Mouse (Mus musculus): Measurements from ENCODE around the gene Dbndd1. TPM values are rescaled to one million over a fixed set of nuclear protein-coding genes. Genes with fewer than 3 reads are reported as not detected.
"Not testable (repeated sequence)": the region's sequence is repeated elsewhere in the genome, so short reads cannot be mapped to it uniquely, and the experiment has no call there.

Gene Dbndd1
- polyA plus RNA-seq (2015; fragmentation: Nextera tagmentation; extraction: Ambion mirVana) = 106 and 107 TPM in 2 replicates

DNA sequence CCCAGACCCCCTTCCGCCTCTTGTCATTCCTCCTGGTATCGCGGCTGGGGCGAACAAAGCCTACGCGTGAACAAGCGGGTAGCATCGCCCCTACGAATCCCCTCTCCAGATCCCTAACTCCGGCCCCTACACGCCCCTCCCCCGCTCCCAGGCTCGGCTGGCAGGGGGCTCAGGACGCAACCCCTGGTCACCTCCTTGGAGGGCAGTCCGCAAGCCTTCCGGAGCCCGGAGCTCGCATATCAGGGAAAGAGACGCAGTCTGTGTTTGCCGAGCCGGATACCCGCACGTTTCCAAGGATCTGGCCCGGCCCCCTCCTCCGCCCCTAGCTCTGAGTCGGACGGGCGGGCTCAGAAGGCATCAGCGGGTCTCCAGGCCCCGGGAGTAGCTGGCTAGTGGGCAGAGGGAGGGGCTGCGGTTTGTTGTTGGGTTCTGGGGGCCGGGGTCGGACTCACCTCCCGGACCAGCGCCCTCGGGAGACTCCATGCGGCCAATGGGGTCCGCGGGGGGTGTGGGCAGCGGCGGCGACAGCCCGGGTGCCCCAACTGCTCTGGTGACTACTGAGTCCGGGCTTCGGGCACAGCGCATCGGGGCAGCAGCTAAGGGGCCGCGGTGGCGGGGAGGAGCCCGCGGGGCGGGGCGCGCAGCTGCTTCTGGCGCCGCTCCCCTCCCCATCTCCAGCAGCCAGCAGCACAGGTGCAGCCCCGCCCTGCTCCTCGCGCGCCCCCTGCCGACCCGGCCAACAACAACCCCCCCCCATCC lies at the start of gene Dbndd1:
Gene Dbndd1 (minus strand): TSS at position 683 of the 759 bp plus-strand sequence.
- Histone ChIP-seq H3K27ac (peak within 1 kb of the TSS; percentile 96), H3K27me3 (replicated peaks) (no peaks in the 10 kb centered on the region), H3K4me3 (peak within 1 kb of the TSS; percentile 99), H3K4me2 (peak within 1 kb of the TSS; percentile 86), H3K36me3 (replicated peaks) (no peaks in the 10 kb centered on the region), H3K9ac (peak within 1 kb of the TSS; percentile 92), H3K4me1 (peaks cover 41% of the 10 kb centered on the region), H3K9me3 (no peaks in the 10 kb centered on the region)
- ATAC-seq (replicated peaks) = peak; percentile 72
- WGBS = under 1% methylated on average over 61 of the region's 63 CpGs

DNA sequence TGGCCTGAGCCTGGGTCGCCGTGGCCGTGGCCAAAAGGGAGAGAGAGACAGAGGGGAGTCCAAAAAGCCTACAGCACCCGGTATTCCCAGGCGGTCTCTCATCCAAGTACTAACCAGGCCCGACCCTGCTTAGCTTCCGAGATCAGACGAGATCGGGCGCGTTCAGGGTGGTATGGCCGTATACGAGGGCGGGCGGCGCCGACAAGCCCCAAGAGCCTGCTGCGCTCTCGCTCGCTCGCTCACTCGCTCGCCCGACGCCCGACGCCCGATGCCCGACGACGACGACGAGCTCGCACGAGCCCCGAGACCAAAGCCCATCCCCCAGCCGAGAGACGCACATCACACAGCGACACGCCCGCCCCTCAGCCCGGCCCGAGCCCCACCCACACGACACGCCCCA lies 49.0 kb upstream of the Dbndd1 start:
- H3K4me3 ChIP-seq; H3K36me3 ChIP-seq (replicated peaks); H3K27me3 ChIP-seq (replicated peaks); H3K9me3 ChIP-seq; H3K27ac ChIP-seq; H3K4me1 ChIP-seq; H3K9ac ChIP-seq; ATAC-seq (replicated peaks); H3K4me2 ChIP-seq: not testable (repeated sequence)
- WGBS = no CpG with 5 or more reads among the region's 45 CpGs

GRCm38 (mm10) chr8:123537641-123538040 lies 22.4 kb upstream of the Dbndd1 start:
- not testable (repeated sequence) for H3K27me3 ChIP-seq (replicated peaks); H3K4me1 ChIP-seq; H3K4me3 ChIP-seq; H3K9ac ChIP-seq; H3K27ac ChIP-seq; H3K9me3 ChIP-seq; ATAC-seq (replicated peaks); H3K4me2 ChIP-seq
- peaks cover 27% of the 10 kb centered on the region for H3K36me3 ChIP-seq (replicated peaks)
- 75% methylated on average over 7 of the region's 14 CpGs for WGBS

GRCm38 (mm10) chr8:123536990-123537380 lies 21.7 kb upstream of the Dbndd1 start:
- WGBS = 35% methylated on average over 6 of the region's 10 CpGs
- Histone ChIP-seq H3K9ac (no peak overlapping the region), H3K36me3 (replicated peaks) (peaks cover 29% of the 10 kb centered on the region), H3K9me3 (no peaks in the 10 kb centered on the region), H3K4me1 (no peaks in the 10 kb centered on the region), H3K4me3 (no peak overlapping the region), H3K27me3 (replicated peaks) (peaks cover 6% of the 10 kb centered on the region; the same call in 1 of the 2 replicates), H3K27ac (no peak overlapping the region), H3K4me2 (no peak overlapping the region)
- no peak for ATAC-seq (replicated peaks)

DNA sequence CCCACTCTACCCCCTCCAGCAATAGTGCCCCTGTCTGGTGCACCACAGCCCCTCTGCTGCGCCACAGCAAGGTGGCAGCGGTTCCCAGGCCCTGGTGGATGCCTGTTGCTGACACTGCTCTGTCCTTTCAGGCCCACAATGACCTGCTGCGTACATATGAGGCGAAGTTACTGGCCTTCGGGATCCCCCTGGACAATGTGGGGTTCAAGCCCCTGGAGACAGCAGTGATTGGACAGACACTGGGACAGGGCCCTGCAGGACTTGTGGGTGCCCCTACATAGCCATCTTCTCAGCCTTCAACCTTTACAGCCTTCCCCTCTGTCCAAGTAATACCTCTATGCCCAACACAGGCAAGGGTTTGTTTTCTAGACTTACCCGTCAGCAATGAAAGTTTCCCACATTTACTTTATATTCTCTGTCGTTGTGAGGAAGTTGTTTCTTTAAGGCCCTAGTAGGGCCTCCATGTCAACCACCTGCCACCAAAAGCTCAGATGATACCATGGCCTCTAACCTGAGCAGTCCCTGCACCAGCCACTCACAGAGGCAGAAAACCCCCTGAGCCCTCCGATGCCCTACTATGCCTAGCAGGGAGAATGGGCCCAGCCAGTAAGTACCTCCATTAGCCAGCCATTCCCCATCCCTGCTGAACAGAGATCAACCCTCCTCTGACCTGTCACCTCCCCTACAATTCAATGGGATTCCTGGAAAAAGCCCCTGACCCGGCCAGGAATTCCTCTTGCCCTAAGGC lies 21.2 kb upstream of the Dbndd1 start:
- ATAC-seq (replicated peaks) = peak; percentile 37; the same call in 1 of the 2 replicates
- WGBS = 89% methylated on average over 9 of the region's 9 CpGs

DNA sequence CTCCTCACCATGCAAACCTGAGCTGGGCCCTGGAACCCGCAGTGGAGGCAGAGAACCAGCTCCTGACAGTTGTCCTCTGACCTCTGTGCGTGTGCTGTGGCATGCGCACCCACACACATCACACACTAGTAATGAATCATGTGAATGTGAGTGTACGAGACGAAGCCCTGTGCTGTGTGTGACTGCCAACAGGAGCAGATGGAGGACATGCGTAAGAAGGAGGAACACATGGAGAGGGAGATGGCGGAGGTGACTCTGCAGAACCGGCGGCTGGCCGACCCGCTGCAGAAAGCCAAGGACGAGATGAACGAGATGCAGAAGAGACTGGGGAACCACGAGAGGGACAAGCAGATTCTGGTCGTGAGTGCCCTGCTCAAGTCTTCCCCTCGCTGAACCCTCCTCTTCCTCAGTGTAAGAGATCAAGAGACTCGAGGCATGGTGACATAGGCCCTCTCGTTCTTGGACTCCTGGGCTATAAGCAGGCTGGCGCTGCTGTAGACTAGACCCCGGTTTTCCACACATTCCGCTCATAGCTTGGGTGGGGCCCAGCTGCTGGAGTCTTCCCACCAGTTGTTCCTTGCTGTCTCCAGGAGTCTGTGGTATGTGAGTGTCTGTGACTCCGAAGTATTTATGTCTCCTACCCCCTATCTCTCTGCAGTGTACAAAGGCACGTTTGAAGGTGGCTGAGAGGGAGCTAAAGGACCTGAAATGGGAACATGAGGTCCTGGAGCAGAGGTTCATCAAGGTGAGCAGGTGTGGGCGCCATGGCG lies 12.6 kb upstream of the Dbndd1 start:
- H3K4me2 ChIP-seq = no peak overlapping the region
- H3K9ac ChIP-seq = no peak overlapping the region
- no peak overlapping the region for H3K27ac ChIP-seq
- H3K4me3 ChIP-seq = no peak overlapping the region
- H3K9me3 ChIP-seq = no peaks in the 10 kb centered on the region
- H3K36me3 ChIP-seq (replicated peaks) = peaks cover 64% of the 10 kb centered on the region
- ATAC-seq (replicated peaks) = no peak
- H3K4me1 ChIP-seq = no peaks in the 10 kb centered on the region
- WGBS = 94% methylated on average over 25 of the region's 25 CpGs
- H3K27me3 ChIP-seq (replicated peaks) = no peaks in the 10 kb centered on the region

More for the DNA sequence above, 21.2 kb upstream of the Dbndd1 start:
- peaks cover 32% of the 10 kb centered on the region for H3K36me3 ChIP-seq (replicated peaks)
- H3K9me3 ChIP-seq = no peaks in the 10 kb centered on the region
- H3K4me3 ChIP-seq = no peak overlapping the region
- H3K9ac ChIP-seq = no peak overlapping the region
- H3K4me1 ChIP-seq = no peaks in the 10 kb centered on the region
- H3K27ac ChIP-seq = no peak overlapping the region
- peaks cover 6% of the 10 kb centered on the region; the same call in 1 of the 2 replicates for H3K27me3 ChIP-seq (replicated peaks)
- H3K4me2 ChIP-seq = no peak overlapping the region

GRCm38 (mm10) chr8:123520048-123520447 lies 4.8 kb upstream of the Dbndd1 start:
- not testable (repeated sequence) for H3K27me3 ChIP-seq (replicated peaks); H3K9me3 ChIP-seq; ATAC-seq (replicated peaks); H3K9ac ChIP-seq; H3K4me2 ChIP-seq; H3K4me3 ChIP-seq; H3K27ac ChIP-seq
- H3K4me1 ChIP-seq = peaks cover 21% of the 10 kb centered on the region
- H3K36me3 ChIP-seq (replicated peaks) = peaks cover 19% of the 10 kb centered on the region
- 96% methylated on average over 1 of the region's 1 CpGs for WGBS

- H3K4me2 ChIP-seq = peak within 1 kb of the TSS; percentile 80
- ATAC-seq (replicated peaks) = peak; percentile 87
- H3K27me3 ChIP-seq (replicated peaks) = no peaks in the 10 kb centered on the region
- H3K9ac ChIP-seq = peak within 1 kb of the TSS; percentile 83
- H3K4me3 ChIP-seq = peak within 1 kb of the TSS; percentile 64
- H3K36me3 ChIP-seq (replicated peaks) = peaks cover 7% of the 10 kb centered on the region; the same call in 1 of the 2 replicates
- H3K4me1 ChIP-seq = peaks cover 29% of the 10 kb centered on the region
- 0% methylated on average over 20 of the region's 20 CpGs for WGBS
- H3K27ac ChIP-seq = peak within 1 kb of the TSS; percentile 74
- H3K9me3 ChIP-seq = no peaks in the 10 kb centered on the region
Measured at GRCm38 (mm10) chr8:123518667-123519066, 3.4 kb upstream of the Dbndd1 start, which contains the start of gene Gas8. Gene Gas8 (plus strand): TSS chr8:123518834.

DNA sequence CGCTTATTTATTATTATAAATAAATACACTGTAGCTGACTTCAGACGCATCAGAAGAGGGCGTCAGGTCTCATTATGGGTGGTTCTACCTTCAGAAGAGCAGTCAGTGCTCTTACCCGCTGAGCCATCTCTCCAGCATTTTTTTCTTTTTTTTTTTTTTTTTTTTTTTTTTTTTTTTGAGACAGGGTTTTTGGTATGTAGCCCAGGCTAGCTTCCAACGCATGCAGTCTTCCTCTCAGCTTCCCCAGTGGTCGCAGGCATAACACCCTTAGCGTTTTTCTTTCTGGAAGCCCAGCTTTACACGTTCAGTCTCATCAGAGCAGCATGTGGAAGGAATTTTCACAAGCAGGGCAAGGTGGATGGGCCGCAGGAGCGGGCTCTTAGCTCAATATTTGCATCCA lies 2.9 kb upstream of the Dbndd1 start:
- Histone ChIP-seq H3K4me1 (peaks cover 34% of the 10 kb centered on the region), H3K27ac (peak overlapping the region; percentile 74), H3K9me3 (no peaks in the 10 kb centered on the region), H3K27me3 (replicated peaks) (no peaks in the 10 kb centered on the region), H3K4me2 (peak overlapping the region; percentile 80), H3K36me3 (replicated peaks) (peaks cover 4% of the 10 kb centered on the region; the same call in 1 of the 2 replicates), H3K4me3 (peak overlapping the region; percentile 64), H3K9ac (peak overlapping the region; percentile 83; the same call in 1 of the 2 replicates)
- WGBS = 33% methylated on average over 10 of the region's 10 CpGs
- ATAC-seq (replicated peaks) = no peak

- no peak for ATAC-seq (replicated peaks)
- no peak overlapping the region for H3K9ac ChIP-seq
- no peak overlapping the region for H3K4me2 ChIP-seq
- 33% methylated on average over 2 of the region's 2 CpGs for WGBS
- H3K36me3 ChIP-seq (replicated peaks) = no peaks in the 10 kb centered on the region; the same call in 1 of the 2 replicates
- no peaks in the 10 kb centered on the region for H3K9me3 ChIP-seq
- H3K27ac ChIP-seq = no peak overlapping the region
- no peaks in the 10 kb centered on the region for H3K27me3 ChIP-seq (replicated peaks)
- peaks cover 41% of the 10 kb centered on the region for H3K4me1 ChIP-seq
- no peak overlapping the region for H3K4me3 ChIP-seq
Measured at GRCm38 (mm10) chr8:123516596-123516995, 1.3 kb upstream of the Dbndd1 start.

GRCm38 (mm10) chr8:123515540-123515897 lies 256 bp upstream of the Dbndd1 start:
- no peaks in the 10 kb centered on the region for H3K36me3 ChIP-seq (replicated peaks)
- no peaks in the 10 kb centered on the region for H3K27me3 ChIP-seq (replicated peaks)
- H3K9me3 ChIP-seq = no peaks in the 10 kb centered on the region
- H3K4me3 ChIP-seq = peak overlapping the region; percentile 99
- peak overlapping the region; percentile 96 for H3K27ac ChIP-seq
- under 1% methylated on average over 11 of the region's 11 CpGs for WGBS
- no peak for ATAC-seq (replicated peaks)
- H3K9ac ChIP-seq = peak overlapping the region; percentile 42
- peak overlapping the region; percentile 86 for H3K4me2 ChIP-seq
- H3K4me1 ChIP-seq = peaks cover 41% of the 10 kb centered on the region

GRCm38 (mm10) chr8:123514136-123514535 lies 1.1 kb downstream of the Dbndd1 start:
- H3K27ac ChIP-seq = peak overlapping the region; percentile 96
- ATAC-seq (replicated peaks) = no peak
- H3K9ac ChIP-seq = peak overlapping the region; percentile 92
- WGBS = 2% methylated on average over 9 of the region's 9 CpGs
- H3K36me3 ChIP-seq (replicated peaks) = peaks cover 5% of the 10 kb centered on the region
- peak overlapping the region; percentile 86 for H3K4me2 ChIP-seq
- H3K27me3 ChIP-seq (replicated peaks) = no peaks in the 10 kb centered on the region
- H3K4me3 ChIP-seq = peak overlapping the region; percentile 99
- peaks cover 33% of the 10 kb centered on the region for H3K4me1 ChIP-seq
- H3K9me3 ChIP-seq = no peaks in the 10 kb centered on the region
